8 mouse cellular contexts compared by ENCODE assay signal in the genomic region with DNA sequence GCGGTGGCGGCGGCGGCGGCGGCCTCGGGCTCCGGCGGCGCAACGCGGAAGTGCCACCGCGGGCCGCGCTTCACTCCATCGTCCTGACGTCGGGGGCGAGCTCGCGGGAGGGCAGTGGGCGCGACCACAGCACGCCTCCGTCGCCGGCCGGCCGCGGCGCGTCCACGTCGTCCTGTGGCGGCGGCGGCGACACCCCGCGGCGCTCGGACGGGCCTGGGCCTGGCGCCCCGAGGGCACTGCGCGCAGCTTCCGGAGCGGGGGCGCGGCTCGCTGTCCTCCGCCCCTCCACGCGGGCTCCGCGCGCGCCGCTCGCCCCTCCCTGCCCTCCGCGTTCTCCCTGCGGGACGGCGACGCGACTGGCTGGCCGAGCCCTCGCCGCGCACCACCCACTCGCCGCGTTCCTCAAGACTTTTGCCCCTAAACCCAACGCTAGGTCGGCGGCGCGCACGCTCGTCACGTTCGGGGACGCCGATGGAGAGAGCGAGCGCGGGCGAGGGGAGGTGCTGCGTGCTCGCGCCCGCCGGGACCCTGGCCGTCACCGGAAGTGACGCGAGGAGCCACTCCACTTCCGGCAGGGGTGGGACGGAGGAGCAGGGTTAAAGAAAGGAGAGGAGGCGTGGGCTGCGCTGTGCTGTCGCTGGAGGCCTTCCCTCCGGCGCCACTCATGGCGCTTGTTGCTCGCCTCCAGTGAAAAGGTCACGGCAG. TPM values are rescaled to one million over a fixed set of nuclear protein-coding genes. Genes with fewer than 3 reads are reported as not detected.
DNase-seq lines count a peak whose midpoint lies in the region; ATAC-seq and TF ChIP-seq lines count a peak whose summit lies in the region.

A gene (minus strand): TSS at position 189 of the 705 bp plus-strand sequence.

- no peaks in the 10 kb centered on the region for H3K36me3 ChIP-seq in embryonic facial prominence, embryonic 13.5 days
- no peaks in the 10 kb centered on the region for H3K36me3 ChIP-seq in kidney, adult 2 months (ENCODE audit: control insufficient read depth, insufficient read depth, low read length)
- 0 out of 2 replicates have a peak, but pooled peaks cover 1% of the 10 kb centered on the region for H3K36me3 ChIP-seq in limb, embryonic 12.5 days
- no peaks in the 10 kb centered on the region for H3K36me3 ChIP-seq in midbrain, embryonic 15.5 days (replicated peaks)
- peaks cover 6% of the 10 kb centered on the region for H3K36me3 ChIP-seq in spleen, adult 2 months (ENCODE audit: control insufficient read depth, insufficient read depth, low read length)

- peak within 1 kb of the TSS; percentile 99 for H3K4me3 ChIP-seq in embryonic facial prominence, embryonic 13.5 days
- peak within 1 kb of the TSS; percentile 95 for H3K4me3 ChIP-seq in kidney, adult 2 months (ENCODE audit: insufficient read depth, low read depth, low read length)
- H3K4me3 ChIP-seq in limb, embryonic 12.5 days (replicated peaks), result peak within 1 kb of the TSS; percentile 99
- H3K4me3 ChIP-seq in midbrain, embryonic 15.5 days, result peak within 1 kb of the TSS; percentile 78
- peak within 1 kb of the TSS; percentile 100 for H3K4me3 ChIP-seq in spleen, adult 2 months (ENCODE audit: extremely low read depth, insufficient read depth, insufficient read length)

- DNase-seq in 3134 (ENCODE audit: extremely low read depth, insufficient read length, low spot score), result peak; percentile 99
- peak; percentile 99 to 100 for DNase-seq in adrenal gland, postnatal 36 days
- peak; percentile 99 to 100 for DNase-seq in heart, adult 18-20 months
- DNase-seq in kidney, adult 2 months, result peak; percentile 99
- DNase-seq in spleen, adult 2 months (ENCODE audit: low read depth in 1 of 2, low spot score in 2 of 2), result peak; percentile 98 to 99

- peak; percentile 98 for TF ChIP-seq POLR2A in kidney, adult 2 months (IDR thresholded peaks at IDR 0.05; ENCODE audit: low read depth, low read length)
- TF ChIP-seq POLR2A in spleen, adult 2 months (IDR thresholded peaks at IDR 0.05; ENCODE audit: low read depth, low read length), result peak; percentile 98

- H3K9ac ChIP-seq in embryonic facial prominence, embryonic 13.5 days, result peak within 1 kb of the TSS; percentile 98
- H3K9ac ChIP-seq in limb, embryonic 12.5 days (replicated peaks), result peak within 1 kb of the TSS; percentile 98
- peak within 1 kb of the TSS; percentile 73 for H3K9ac ChIP-seq in midbrain, embryonic 15.5 days

- H3K27me3 ChIP-seq in embryonic facial prominence, embryonic 13.5 days, result no peaks in the 10 kb centered on the region
- H3K27me3 ChIP-seq in kidney, adult 2 months (replicated peaks; ENCODE audit: control insufficient read depth, insufficient read depth, low read length), result no peaks in the 10 kb centered on the region
- no peaks in the 10 kb centered on the region for H3K27me3 ChIP-seq in limb, embryonic 12.5 days
- no peaks in the 10 kb centered on the region for H3K27me3 ChIP-seq in midbrain, embryonic 15.5 days (replicated peaks)
- H3K27me3 ChIP-seq in spleen, adult 2 months (ENCODE audit: control insufficient read depth, insufficient read depth, low read length), result no peaks in the 10 kb centered on the region

- no peaks in the 10 kb centered on the region for H3K9me3 ChIP-seq in embryonic facial prominence, embryonic 13.5 days
- no peaks in the 10 kb centered on the region for H3K9me3 ChIP-seq in limb, embryonic 12.5 days
- no peaks in the 10 kb centered on the region for H3K9me3 ChIP-seq in midbrain, embryonic 15.5 days

- under 1% methylated on average over 82 of the region's 110 CpGs for WGBS in embryonic facial prominence, embryonic 13.5 days
- under 1% methylated on average over 94 of the region's 110 CpGs for WGBS in kidney, adult 2 months
- under 1% methylated on average over 86 of the region's 110 CpGs for WGBS in limb, embryonic 12.5 days
- under 1% methylated on average over 61 of the region's 110 CpGs for WGBS in midbrain, embryonic 15.5 days
- WGBS in spleen, adult 2 months, result under 1% methylated on average over 99 of the region's 110 CpGs

- H3K27ac ChIP-seq in embryonic facial prominence, embryonic 13.5 days, result peak within 1 kb of the TSS; percentile 98
- H3K27ac ChIP-seq in kidney, adult 2 months (ENCODE audit: insufficient read depth, low read depth, low read length), result peak within 1 kb of the TSS; percentile 95
- peak within 1 kb of the TSS; percentile 98 for H3K27ac ChIP-seq in limb, embryonic 12.5 days
- peak within 1 kb of the TSS; percentile 97 for H3K27ac ChIP-seq in midbrain, embryonic 15.5 days
- peak within 1 kb of the TSS; percentile 99 for H3K27ac ChIP-seq in spleen, adult 2 months (ENCODE audit: insufficient read depth, low read length)

- ATAC-seq in embryonic facial prominence, embryonic 13.5 days (ENCODE audit: insufficient number of reproducible peaks, insufficient read depth, low FRiP score, low TSS enrichment, low read depth), result peak; percentile 96
- peak; percentile 96 for ATAC-seq in limb, embryonic 12.5 days (ENCODE audit: insufficient number of reproducible peaks, insufficient read depth, low FRiP score, low TSS enrichment, low read depth)
- peak; percentile 97 for ATAC-seq in midbrain, embryonic 15.5 days (replicated peaks)

- H3K4me2 ChIP-seq in embryonic facial prominence, embryonic 13.5 days, result peak within 1 kb of the TSS; percentile 87
- H3K4me2 ChIP-seq in limb, embryonic 12.5 days, result peak within 1 kb of the TSS; percentile 90
- H3K4me2 ChIP-seq in midbrain, embryonic 15.5 days, result peak within 1 kb of the TSS; percentile 98

- TF ChIP-seq CTCF in kidney, adult 2 months (conservative IDR thresholded peaks at IDR 0.05; ENCODE audit: insufficient read depth, insufficient read length, low read depth, low read length), result no peak
- no peak for TF ChIP-seq CTCF in spleen, adult 2 months (IDR thresholded peaks at IDR 0.05; ENCODE audit: extremely low read depth, insufficient read depth, insufficient read length, insufficient replicate concordance)

- H3K4me1 ChIP-seq in embryonic facial prominence, embryonic 13.5 days, result 0 out of 2 replicates have a peak, but pooled peaks cover 7% of the 10 kb centered on the region
- no peaks in the 10 kb centered on the region for H3K4me1 ChIP-seq in kidney, adult 2 months (ENCODE audit: control insufficient read depth, insufficient read depth, low read length)
- peaks cover 5% of the 10 kb centered on the region for H3K4me1 ChIP-seq in limb, embryonic 12.5 days (replicated peaks)
- peaks cover 21% of the 10 kb centered on the region for H3K4me1 ChIP-seq in midbrain, embryonic 15.5 days
- H3K4me1 ChIP-seq in spleen, adult 2 months (ENCODE audit: control insufficient read depth, insufficient read depth, insufficient read length), result peaks cover 2% of the 10 kb centered on the region

RNA-seq across cellular contexts. Expression of the gene that starts here (rescaled TPM):
- 10 to 100 TPM; 48.3 to 55.1 TPM for total RNA-seq in adrenal gland, postnatal 36 days (2021)
- polyA plus RNA-seq in embryonic facial prominence, embryonic 13.5 days (2015; fragmentation: Nextera tagmentation; extraction: Ambion mirVana), result 18.6 and 19.6 TPM in 2 replicates
- total RNA-seq in heart, adult 18-20 months (2021), result 10 to 100 TPM; 24.7 to 27.3 TPM
- polyA plus RNA-seq in kidney, adult 2 months (2012; rRNA removed), result 18.7 and 23.3 TPM in 2 replicates
- 23.1 and 26.6 TPM in 2 replicates for polyA plus RNA-seq in limb, embryonic 12.5 days (2016; fragmentation: Nextera tagmentation; extraction: Ambion mirVana)
- 17.7 and 19.4 TPM in 2 replicates for polyA plus RNA-seq in midbrain, embryonic 15.5 days (2015; fragmentation: Nextera tagmentation; extraction: Ambion mirVana)
- 43.8 and 80.2 TPM in 2 replicates for polyA plus RNA-seq in spleen, adult 2 months (2012; rRNA removed)

Comparison
In these comparisons a context has a peak if more than half of its experiments do, and no peak if none do; other contexts are left out.
1. Peak in every context shown above with its lines: DNase-seq, ATAC-seq, H3K4me3 ChIP-seq and H3K27ac ChIP-seq.